8 mouse cellular contexts compared by ENCODE assay signal in genomic region chr11:97659990-97660714, GRCm38 (mm10). TPM values are rescaled to one million over a fixed set of nuclear protein-coding genes. Genes with fewer than 3 reads are reported as not detected.
DNase-seq lines count a peak whose midpoint lies in the region; ATAC-seq and TF ChIP-seq lines count a peak whose summit lies in the region.

No protein-coding gene starts in this region.

- in situ Hi-C loops in Patski (cut with MboI; ENCODE audit: low pct_unique_long_range_greater_than_20kb), result no loop called here

- H3K27me3 ChIP-seq in Patski, result no peaks in the 10 kb centered on the region
- H3K27me3 ChIP-seq in hindbrain, embryonic 14.5 days (ENCODE audit: control insufficient read depth, insufficient read depth, low read length), result peaks cover 19% of the 10 kb centered on the region

- POLR2A ChIA-PET in Patski (lab: Charles Lee), result interaction anchor here (1.0 to 1.6 kb wide), 5 partner anchors 9 to 26 kb away, joined by 3 to 4 read pairs (median 3); no protein-coding TSS in a partner anchor

- peak; percentile 22 for ATAC-seq in Patski
- peak; percentile 86 for ATAC-seq in hindbrain, embryonic 14.5 days (ENCODE audit: low FRiP score)

- H3K4me1 ChIP-seq in hindbrain, embryonic 14.5 days (replicated peaks; ENCODE audit: control insufficient read depth, insufficient read depth, low read length), result peaks cover 21% of the 10 kb centered on the region

- H3K36me3 ChIP-seq in hindbrain, embryonic 14.5 days (replicated peaks; ENCODE audit: control insufficient read depth, insufficient read depth), result no peaks in the 10 kb centered on the region

- H3K9ac ChIP-seq in hindbrain, embryonic 14.5 days, result peak overlapping the region; percentile 79

- WGBS in hindbrain, embryonic 14.5 days, result under 1% methylated on average over 55 of the region's 78 CpGs

- H3K9me3 ChIP-seq in hindbrain, embryonic 14.5 days (ENCODE audit: control insufficient read depth, low read length), result no peaks in the 10 kb centered on the region

- H3K4me2 ChIP-seq in hindbrain, embryonic 14.5 days (replicated peaks), result peak overlapping the region; percentile 75

- CTCF ChIA-PET in Patski (lab: Charles Lee), result interaction anchor here (0.7 kb wide), 1 partner anchor 38 kb away, joined by 3 read pairs; no protein-coding TSS in a partner anchor

- H3K4me3 ChIP-seq in hindbrain, embryonic 14.5 days (replicated peaks; ENCODE audit: low read length), result peak overlapping the region; percentile 91

- no peak for DNase-seq in Patski (ENCODE audit: low read depth, low spot score)
- peak; percentile 88 for DNase-seq in cerebellum, adult 9-11 months
- DNase-seq in gastrocnemius, adult 18-20 months (ENCODE audit: low spot score), result peak; percentile 74
- peak; percentile 64 for DNase-seq in hindbrain, embryonic 14.5 days (ENCODE audit: low spot score)
- DNase-seq in left cerebral cortex, adult 11 months (ENCODE audit: low spot score), result peak; percentile 64
- DNase-seq in lung, postnatal 4 days, result peak; percentile 80 to 92
- DNase-seq in right cerebral cortex, postnatal 10 days (ENCODE audit: low spot score in 2 of 2), result peak; percentile 74 to 80
- peak; percentile 58 for DNase-seq in urinary bladder, postnatal 25 days (ENCODE audit: low spot score)

- TF ChIP-seq CTCF in Patski (IDR thresholded peaks at IDR 0.05), result no peak

- H3K27ac ChIP-seq in hindbrain, embryonic 14.5 days, result peak overlapping the region; percentile 74

RNA-seq across cellular contexts. Expression of gene Mllt6, which starts 3.1 kb away (rescaled TPM):
- 28.1 TPM for polyA plus RNA-seq in Patski (2021)
- total RNA-seq in gastrocnemius, adult 18-20 months (2021), result 10 to 100 TPM; 44.1 to 51.0 TPM
- 5.0 TPM in 2 replicates for polyA plus RNA-seq in hindbrain, embryonic 14.5 days (2014; fragmentation: Nextera tagmentation; extraction: Ambion mirVana)

RNA-seq across cellular contexts. Expression of gene Cisd3, which starts 25.5 kb away (rescaled TPM):
- 60.3 TPM for polyA plus RNA-seq in Patski (2021)
- 100 to 1,000 TPM in 1 of 2 experiments, 10 to 100 TPM in 1; 96.7 to 102 TPM for total RNA-seq in gastrocnemius, adult 18-20 months (2021)
- polyA plus RNA-seq in hindbrain, embryonic 14.5 days (2014; fragmentation: Nextera tagmentation; extraction: Ambion mirVana), result 27.7 and 34.7 TPM in 2 replicates

RNA-seq across cellular contexts. Expression of gene Epop, which starts 30.6 kb away (rescaled TPM):
- polyA plus RNA-seq in Patski (2021), result 5.3 TPM
- total RNA-seq in gastrocnemius, adult 18-20 months (2021), result under 1 TPM; 0.75 to 1.00 TPM
- 1.8 and 2.6 TPM in 2 replicates for polyA plus RNA-seq in hindbrain, embryonic 14.5 days (2014; fragmentation: Nextera tagmentation; extraction: Ambion mirVana)

RNA-seq across cellular contexts. Expression of gene Pcgf2, which starts 40.1 kb away (rescaled TPM):
- polyA plus RNA-seq in Patski (2021), result 47.3 TPM
- total RNA-seq in gastrocnemius, adult 18-20 months (2021), result 1 to 10 TPM in 1 of 2 experiments, under 1 TPM in 1; 0.96 to 2.3 TPM
- 22.0 and 23.4 TPM in 2 replicates for polyA plus RNA-seq in hindbrain, embryonic 14.5 days (2014; fragmentation: Nextera tagmentation; extraction: Ambion mirVana)

RNA-seq across cellular contexts. Expression of gene Psmb3, which starts 43.0 kb away (rescaled TPM):
- 246 TPM for polyA plus RNA-seq in Patski (2021)
- total RNA-seq in gastrocnemius, adult 18-20 months (2021), result 100 to 1,000 TPM; 150 to 167 TPM
- 436 and 489 TPM in 2 replicates for polyA plus RNA-seq in hindbrain, embryonic 14.5 days (2014; fragmentation: Nextera tagmentation; extraction: Ambion mirVana)
